Mouse (Mus musculus) kidney, postnatal 10 days (tissue): Measurements from ENCODE around the gene Atp4a.

Experiments
- DNase-seq: peaks from one replicate; pipeline ENCODE4 v3.0.0; 2021; ENCODE audit warnings: mixed read lengths

Gene Atp4a

DNA sequence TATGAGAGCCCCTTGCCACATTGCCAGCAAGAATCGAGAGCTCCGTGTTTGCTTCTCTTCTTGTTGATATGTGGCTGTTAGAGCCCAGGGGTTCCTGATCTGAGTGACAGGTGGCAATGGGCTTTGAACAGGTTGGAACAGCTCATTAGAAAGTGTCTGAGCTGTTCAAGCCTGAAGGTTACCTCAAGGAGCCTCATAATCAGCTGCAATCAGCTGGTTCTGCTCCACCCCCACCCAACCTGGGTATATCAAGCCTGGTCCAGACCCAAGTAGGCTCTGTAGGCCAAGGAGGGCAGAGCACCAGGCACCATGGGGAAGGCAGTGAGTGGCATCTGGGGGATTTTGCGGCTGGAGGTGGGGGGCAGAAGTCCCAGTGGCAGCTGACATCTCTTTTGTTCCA, at the start of gene Atp4a:
Atp4a (plus strand) TSS at position 268 of the 400 bp plus-strand sequence.
- no peak for DNase-seq

DNA sequence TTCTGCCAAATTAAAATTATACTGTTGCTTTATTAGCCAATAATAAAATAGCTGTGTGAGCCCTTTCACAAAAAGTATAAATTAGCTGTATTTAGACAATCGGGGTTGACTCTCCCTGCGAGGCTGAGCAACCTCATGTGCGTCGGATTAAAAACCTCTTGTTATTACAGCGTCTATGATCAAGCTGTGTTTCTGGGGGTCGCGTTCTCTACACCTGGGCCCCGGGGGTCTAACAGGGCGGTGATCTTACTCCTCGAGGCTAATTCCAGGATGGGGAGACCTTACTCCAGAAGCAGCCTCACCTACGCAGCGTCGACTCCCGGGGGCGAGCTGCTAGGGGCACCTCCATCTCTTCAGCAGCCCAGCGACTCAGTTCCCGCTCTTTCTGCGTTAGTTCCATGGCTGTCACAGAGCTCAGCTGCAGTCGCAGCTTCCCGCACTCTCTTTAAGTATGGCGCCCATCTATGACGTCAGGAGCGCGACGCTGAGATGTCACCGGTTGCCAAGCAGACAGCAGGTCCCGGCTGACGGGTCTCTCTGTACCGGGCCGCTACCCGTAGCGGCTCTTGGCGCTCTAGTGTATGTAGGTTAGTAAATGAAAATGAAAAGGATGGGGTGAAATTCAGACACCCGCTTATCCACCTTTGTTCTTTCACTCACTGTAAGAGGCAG, 47.3 kb upstream of the Atp4a start, which contains the start of gene Haus5:
Haus5 (minus strand) TSS at position 466 of the 672 bp plus-strand sequence.
- DNase-seq = peak; percentile 95

DNA sequence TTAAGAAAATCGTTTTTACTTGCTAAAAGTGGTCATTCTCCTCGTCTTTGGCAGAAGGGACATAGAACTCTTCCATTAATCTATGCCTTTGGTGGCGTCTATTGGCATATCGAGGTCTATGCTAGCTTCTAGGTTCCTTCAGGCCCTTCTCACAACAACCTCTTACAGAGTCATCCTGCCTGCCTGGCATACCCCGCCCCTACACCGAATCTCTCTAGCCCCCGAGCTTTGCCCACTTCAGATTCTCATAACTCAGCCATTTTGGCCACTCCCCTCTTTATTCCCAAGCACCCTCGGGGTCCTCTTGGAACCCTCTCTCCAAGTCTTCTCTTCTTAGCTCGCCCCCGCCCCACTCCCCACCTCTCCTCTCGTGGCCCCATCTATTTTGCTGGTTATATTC, 46.7 kb upstream of the Atp4a start:
- no peak for DNase-seq

DNA sequence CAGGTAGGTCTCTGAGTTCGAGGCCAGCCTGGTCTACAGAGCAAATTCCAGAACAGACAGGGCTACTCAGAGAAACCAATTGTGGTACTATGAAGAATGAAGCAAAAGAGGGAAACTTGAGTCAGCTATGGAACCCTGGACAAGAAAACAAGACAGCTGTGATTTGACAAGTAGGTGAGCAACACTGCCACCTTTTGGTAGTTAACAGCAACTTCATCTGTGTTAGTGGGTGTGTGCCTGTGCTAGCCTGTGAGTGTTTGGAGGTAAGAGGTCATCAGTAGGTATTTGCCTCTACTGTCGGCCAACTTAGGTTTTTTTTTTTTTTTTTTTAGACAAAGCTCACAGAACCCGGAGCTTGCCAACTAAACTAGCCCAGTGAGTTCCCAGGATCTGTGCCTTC, 42.8 kb upstream of the Atp4a start:
- no peak for DNase-seq

DNA sequence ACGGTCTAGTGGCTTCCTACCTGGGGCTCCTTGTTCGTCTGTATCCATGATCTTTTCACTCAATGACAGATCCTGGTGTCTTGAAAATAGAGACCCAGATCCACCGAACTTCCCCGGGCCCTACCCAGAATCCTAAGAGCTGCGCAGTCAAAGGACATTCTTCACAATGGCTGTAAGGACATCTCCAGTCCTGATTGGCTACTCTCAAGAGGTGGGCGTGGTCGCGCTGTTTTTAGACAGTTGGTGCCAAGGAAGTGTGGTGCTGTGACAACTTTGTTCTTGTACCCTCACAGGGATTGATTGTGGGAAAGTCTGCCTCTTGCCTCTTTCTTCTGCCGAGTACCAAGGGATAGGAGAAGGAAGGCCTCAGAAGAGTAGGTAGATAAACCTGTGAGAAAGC, 40.5 kb upstream of the Atp4a start, which contains the start of gene Pmis2:
Pmis2 (minus strand) TSS at position 126 of the 400 bp plus-strand sequence.
- no peak for DNase-seq

DNA sequence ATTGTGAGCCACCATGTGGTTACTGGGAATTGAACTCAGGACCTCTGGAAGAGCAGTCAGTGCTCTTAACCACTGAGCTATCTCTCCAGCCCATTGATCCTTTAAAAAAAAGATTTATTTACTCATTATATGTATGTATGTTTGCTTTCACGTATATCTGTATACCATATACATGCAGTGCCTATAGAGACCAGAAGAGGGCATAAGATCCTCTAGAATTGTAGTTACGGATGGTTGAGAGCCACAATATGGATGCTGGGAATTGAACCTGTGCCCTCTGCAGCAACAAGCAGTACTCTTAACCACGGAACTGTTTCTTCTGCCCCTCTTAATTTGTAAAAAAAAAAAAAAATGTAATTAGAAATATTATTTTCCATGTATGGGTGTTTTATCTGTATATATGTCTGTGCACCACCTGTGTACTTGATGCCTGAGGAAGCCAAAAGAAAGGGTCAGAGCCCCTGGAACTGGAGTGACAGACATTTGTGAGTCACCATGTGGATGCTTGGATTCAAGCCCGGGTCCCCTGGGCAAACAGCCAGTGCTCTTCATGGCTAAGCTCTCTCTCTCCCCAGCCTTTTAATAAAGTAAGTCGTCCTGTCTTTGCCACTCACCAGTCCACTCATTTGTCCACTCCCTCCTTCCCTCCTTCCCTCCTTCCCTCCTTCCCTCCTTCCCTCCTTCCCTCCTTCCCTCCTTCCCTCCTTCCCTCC, 33.6 kb upstream of the Atp4a start:
- DNase-seq = peak; percentile 52

DNA sequence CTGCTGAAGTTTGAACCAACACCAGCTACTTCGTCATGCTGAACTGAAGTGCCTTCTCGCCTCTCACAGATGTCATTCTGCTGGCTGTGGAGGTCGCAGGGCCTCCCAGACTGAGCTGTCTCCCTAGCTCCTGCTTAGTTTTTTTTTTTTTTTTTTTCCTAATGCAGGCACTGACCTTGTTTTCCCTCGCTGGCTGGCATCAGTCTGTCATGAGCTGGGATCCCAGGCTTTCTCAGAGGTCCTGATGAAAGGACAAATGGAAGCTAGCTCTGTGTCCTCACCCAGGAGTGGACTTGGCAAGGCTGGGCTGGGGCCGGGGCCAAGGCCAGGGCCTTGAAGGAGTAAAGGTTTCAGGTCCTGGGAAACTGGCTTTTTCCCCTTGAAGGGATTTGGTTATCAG, 30.1 kb upstream of the Atp4a start:
- DNase-seq = no peak

DNA sequence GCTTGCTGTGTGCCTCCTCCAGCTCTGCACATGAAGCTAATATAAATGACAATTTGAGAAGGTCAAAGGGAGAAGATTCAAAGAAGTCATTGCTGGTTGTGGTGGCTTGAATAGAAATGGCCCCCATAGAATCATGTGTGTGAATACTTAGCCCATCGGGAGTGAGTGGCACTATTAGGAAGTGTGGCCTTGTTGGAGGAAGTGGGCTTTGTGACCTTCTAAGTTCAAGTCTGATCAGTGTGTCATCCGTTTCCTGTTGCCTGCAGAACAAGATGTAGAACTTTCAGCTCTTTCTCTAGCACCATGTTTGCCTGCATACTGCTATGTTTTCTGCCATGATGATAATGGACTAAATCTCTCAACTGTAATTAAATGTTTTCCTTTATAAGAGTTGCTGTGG, 28.6 kb upstream of the Atp4a start:
- DNase-seq = no peak

DNA sequence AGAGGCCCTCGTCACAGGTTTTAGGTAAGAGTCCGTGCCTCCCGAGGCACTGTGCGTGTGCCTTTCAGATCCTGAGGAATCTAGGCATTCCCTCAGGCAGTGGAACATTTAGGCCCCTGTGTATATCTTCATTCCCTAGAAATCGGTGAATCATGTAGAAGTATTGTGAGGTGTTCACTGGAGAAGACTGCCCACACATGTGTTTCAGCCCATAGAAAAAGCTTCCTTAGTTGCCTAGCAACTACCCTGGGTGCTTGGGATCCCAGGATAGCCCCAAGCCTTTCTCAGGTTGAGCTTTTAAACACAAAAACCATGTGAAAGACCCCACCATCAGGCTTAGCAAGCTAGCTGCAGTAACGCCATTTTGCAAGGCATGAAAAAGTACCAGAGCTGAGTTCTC, 23.7 kb upstream of the Atp4a start:
- no peak for DNase-seq

DNA sequence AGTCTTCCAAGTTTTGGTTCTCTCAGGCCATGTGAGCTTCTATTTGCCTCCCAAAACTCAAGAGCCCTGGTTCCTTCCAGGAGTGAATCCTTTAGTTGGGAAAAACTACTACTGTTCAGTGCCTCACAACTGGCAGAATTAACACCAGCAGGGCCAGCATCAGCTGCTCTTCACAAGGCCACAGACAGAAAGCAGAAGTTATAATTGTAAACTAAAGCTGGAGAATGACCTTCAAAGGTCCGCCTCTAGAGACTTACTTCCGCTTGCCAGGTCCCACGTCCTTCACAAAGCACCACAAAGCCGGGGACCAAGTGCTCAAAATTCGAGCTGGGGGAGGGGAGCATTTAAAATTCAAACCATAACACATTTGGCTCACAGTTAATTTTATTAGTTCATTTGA, 13.9 kb upstream of the Atp4a start:
- no peak for DNase-seq

DNA sequence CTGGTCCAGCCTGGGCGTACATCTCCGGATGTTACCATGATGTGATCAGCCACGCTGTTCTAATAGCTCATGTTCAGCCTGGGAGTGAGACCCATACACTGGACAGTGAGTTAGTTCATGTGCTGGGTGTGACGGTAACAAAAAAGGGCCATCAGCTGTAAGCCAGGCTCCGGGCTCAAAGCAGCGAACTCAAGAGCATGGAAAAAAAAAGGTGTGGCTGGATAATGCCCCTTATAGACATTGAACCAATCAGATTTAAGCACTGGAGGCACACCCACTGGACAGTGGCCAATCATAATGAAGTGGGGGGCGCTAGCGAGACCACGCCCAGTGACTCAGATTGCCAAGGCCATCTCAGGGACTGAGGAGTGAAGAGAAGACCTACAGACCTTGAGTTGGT, 13.4 kb upstream of the Atp4a start, which contains the start of gene 2200002J24Rik:
2200002J24Rik (plus strand) TSS at position 338 of the 400 bp plus-strand sequence.
- no peak for DNase-seq

DNA sequence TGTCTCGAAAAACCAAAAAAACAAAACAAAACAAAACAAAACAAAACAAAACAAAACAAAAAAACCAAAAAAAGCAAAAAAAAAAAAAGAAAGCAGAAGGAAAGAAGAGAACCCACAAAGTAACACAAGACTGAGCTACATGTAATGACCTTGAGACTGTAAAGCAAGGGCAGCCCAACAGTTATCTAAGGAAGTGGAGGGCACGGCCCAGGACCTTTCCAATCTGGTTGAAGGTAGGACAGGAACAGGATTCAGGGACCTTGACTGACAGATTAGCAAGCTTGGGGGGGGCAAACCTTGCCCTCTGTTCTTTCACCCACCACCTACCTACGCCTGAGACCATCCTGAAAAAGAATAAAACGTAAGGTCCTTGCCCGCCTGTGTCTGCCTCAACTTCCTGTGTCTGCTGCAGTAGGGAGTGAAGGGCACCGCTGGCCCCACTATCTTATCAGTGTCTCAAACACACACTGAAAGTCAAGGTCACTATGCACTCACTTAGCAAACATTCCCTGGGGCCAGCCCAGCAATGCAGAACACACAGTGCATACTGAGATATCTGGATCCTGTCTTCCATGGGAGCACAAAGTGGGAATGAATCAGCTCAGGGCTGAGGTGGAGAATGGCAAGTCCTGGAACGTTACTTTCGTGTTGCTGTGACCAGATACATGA, 5.7 kb upstream of the Atp4a start:
- no peak for DNase-seq

DNA sequence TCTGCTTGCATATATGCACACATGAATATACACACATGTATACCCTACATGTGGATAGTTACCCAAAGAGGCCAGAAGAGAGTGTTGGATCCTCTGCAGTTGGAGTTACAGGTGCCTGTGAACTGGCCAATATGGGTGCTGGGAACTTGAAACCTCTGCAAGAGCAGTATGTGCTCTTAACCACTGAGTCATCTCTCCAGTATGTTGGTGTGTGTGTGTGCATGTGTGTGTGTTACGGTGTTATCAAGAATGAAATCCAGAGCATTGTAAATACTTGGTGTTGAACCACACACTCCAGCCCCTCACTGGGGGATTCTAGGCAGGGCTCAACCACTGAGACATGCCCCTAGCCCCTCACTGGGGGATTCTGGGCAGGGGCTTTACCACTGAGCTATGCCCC, 4.6 kb upstream of the Atp4a start:
- no peak for DNase-seq

DNA sequence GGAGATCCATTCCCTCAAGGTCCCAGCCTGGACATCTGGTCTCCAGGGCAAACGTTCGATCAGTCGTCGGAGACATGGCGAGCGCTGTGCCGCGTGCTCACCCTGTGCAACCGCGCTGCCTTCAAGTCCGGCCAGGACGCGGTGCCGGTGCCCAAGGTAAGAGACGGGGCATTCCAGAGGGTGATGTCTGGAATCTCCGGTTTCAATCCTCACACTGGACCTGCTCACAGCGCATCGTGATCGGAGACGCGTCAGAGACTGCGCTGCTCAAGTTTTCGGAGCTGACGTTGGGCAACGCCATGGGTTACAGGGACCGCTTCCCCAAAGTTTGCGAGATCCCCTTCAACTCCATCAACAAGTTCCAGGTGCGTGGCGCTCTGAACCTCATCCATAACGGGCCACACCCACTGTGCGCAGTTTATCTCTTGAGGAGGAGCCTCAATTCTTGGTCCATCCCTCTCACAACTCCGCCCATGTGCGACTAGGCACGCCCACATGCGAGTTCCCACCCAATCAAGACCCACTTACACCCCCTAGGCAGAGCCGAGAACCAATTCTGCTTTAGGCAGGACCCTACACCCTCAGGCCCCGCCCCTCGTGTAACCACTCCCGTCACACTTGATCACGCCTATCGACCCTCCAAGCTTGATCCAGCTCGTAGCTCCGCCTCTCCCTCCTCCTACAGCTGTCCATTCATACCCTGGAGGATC, 5.2 kb downstream of the Atp4a start:
- DNase-seq = peak; percentile 73

DNA sequence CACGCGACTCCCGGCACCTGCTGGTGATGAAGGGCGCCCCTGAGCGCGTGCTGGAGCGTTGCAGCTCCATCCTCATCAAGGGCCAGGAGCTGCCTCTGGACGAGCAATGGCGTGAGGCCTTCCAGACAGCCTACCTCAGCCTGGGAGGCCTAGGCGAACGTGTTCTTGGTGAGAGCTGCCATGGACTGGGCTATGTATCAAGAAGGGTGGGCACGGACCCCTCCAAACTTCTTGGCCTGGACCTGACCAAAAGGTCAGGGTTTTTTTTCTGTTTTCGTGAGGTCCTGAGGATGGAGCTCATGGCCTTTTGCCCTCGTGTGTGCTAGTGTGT, 5.7 kb downstream of the Atp4a start:
- DNase-seq = no peak

DNA sequence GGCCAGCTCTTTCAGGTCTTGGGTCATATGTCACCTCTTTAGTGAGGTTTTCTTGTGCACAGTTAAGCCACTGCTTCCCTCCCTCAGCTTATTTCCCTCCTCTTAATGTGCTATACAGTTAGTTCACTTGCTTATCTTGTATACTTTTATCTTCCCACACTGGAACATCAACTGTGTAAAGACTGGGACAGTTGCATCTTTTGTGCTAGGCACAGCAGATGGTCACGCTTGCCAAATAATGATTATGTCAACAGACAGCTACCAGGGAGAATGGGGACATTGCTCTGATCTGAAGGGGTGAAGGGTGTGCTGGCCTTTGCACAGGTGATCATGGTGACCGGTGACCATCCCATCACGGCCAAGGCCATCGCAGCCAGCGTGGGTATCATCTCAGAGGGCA, 7.7 kb downstream of the Atp4a start:
- DNase-seq = no peak

DNA sequence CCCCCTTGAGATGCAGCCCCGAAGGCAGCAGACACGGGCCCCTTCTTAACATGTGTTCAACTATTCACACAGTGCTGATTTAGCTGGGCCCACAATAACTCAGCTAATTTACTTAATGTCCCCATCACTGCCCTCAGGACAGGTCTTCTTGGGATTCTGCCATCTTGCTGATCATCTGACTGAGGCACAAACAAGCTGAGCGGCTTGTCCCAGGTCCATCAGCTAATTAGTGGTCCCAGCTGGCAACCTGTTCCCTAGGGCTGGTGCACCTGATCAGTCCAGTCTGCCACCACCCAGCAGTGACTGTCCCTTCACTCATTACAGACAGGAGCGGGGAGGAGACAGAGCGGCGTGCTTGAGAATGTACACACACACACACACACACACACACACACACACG, 9.3 kb downstream of the Atp4a start:
- no peak for DNase-seq

DNA sequence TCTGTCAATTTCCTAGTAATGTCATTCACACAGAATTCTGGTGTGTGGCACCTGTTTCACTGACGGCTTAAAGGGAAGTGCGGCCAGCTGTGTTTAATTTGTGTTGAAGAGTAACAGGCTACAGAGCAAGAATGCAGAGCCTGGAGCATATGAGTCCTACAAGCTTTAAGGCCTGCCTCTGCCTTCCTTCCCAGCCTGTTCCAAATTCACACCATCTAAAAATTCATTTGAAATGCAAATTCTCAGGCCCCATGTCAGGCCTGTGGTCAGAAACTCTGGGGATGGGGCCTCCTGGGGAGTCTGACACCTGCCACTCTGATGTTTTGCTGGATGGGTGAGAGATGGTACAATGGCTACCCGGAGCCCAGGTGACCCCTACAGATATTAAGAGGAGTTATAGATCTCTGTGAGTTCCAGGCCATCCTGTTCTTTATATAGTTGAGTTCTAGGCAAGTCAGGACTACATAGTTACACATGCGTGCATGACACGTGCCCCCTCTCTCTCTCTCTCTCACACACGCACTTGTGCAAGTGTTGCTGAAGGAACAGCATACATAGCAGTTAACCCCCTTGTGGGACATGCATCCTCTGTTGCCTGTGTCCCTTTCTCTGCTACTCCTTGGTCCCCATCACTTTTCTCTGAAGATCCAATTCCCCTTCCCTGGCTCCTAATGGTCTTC, 11.4 kb downstream of the Atp4a start:
- DNase-seq = no peak

DNA sequence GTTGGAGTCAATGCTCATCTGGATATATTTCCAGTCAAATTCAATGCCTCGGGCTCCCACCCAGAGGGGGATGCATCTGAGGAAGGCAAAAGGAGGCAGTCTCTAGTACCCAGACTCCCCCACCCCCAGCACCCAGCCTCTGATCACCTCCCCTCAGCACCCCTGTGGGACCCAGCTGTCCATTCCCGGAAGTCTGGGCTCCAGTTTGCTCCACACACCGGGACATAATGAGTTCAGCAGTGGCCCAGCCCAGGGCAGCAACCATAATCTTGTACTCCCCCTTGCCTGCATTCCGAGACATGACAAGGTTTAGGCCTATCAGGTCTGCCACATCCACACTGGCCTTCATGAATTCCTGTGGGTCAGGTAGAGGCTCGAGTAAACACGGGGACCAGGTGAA, 16.2 kb downstream of the Atp4a start:
- no peak for DNase-seq

DNA sequence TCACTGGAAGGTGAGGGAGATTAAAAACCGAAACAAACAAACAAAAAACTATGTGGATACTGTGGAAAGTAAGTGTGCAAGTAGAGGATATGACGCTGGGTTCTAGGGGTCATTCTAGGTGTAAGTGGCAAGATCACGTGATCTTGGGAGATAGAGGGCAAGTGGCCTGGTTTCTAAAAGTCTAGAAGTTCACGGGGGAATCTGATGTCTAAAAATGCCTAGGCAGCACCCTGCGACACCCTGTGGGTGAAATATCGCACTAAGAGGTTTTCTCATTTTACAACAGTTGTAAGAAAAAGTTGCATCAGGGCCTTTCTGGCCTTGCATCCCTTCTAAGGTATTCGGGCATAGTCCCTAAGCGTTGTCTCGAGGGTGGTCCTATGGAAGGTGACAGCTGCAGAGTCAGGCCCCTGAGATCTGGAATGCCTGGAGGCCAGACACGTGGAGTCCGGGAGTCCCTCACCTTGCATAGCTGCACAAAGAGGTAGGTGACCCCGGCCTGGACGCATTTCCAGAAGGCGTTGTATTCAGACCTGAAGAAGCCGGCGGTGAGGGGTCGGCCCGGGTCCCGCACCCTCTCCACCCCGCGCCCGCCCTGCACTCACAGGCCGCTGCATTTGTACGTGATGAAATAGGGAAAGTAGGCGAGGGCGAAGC, 16.9 kb downstream of the Atp4a start:
- no peak for DNase-seq

DNA sequence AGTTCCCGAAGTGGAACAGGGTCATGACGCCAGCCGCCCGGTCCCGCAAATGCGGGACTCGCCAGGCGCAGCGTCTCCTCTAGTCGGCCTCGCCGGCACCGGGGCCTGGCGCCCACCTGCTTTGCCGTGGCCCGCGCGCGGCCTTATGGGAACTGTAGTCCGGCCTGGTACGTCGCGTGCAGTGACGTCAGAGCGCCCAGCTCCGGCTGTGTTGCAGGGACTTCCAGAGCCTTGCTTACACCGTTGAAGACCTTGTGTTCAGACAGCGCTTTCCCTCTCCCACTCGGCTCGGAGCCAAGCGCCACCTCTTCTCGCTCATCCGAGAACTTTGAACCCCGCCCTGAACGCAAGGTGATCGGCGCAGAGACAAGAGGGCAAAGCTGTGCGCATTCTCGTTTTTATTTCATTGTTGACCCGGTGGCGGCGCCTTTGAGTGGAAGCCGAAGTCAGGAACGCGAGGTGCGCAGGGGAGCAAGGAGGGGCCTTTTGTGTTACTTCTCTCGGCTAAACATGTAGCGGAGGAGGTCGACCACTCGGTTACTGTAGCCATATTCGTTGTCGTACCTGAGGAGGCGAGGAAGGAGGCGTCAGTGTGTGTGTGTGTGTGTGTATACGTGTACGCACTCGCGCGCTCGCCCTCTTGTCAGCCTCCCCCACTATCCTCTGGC, 17.5 kb downstream of the Atp4a start, which contains the start of gene Tmem147:
Tmem147 (minus strand) TSS at position 145 of the 668 bp plus-strand sequence.
- peak; percentile 98 for DNase-seq
